Mouse (Mus musculus) lung, adult 18-20 months (tissue): ENCODE measurements around the gene Nfkbib.
A peak's percentile ranks its signal among the peaks of the same experiment; 100 is the strongest.

Experiments
- DNase-seq, 2 experiments: peaks; one replicate each; pipeline ENCODE4 v3.0.0; 2022; ENCODE audit warnings: mixed read lengths in 2 of 2

Gene Nfkbib

GRCm38 (mm10) chr7:28766173-28766879 is 986 bp downstream of the Nfkbib start, which contains the start of gene Sirt2:
Gene Sirt2 (plus strand): TSS chr7:28766735.
- DNase-seq, result peak; percentile 99

- DNase-seq, result no peak
These were observed 2.1 kb downstream of the Nfkbib start for GRCm38 (mm10) chr7:28765211-28765610.

GRCm38 (mm10) chr7:28761907-28762306 is 5.4 kb downstream of the Nfkbib start:
- no peak for DNase-seq

GRCm38 (mm10) chr7:28758623-28759022 is 8.7 kb downstream of the Nfkbib start:
- no peak for DNase-seq

GRCm38 (mm10) chr7:28756079-28756478 is 11.2 kb downstream of the Nfkbib start, which contains the start of gene Ccer2:
Gene Ccer2 (plus strand): TSS chr7:28756174.
- DNase-seq, result no peak

- no peak for DNase-seq
These were observed 17.4 kb downstream of the Nfkbib start for GRCm38 (mm10) chr7:28749935-28750334.

GRCm38 (mm10) chr7:28741709-28742438 is 25.4 kb downstream of the Nfkbib start, which contains the start of the genes Mrps12 and Sars2:
Gene Mrps12 (minus strand): TSS chr7:28741820.
Gene Sars2 (plus strand): TSS chr7:28741992.
- peak; percentile 96 to 97 for DNase-seq

- no peak for DNase-seq
These were observed 26.0 kb downstream of the Nfkbib start for GRCm38 (mm10) chr7:28741368-28741708.

- no peak for DNase-seq
These were observed 26.4 kb downstream of the Nfkbib start for GRCm38 (mm10) chr7:28740949-28741348.

GRCm38 (mm10) chr7:28739829-28740228 is 27.5 kb downstream of the Nfkbib start:
- no peak for DNase-seq

GRCm38 (mm10) chr7:28735701-28736100 is 31.6 kb downstream of the Nfkbib start:
- peak; percentile 53 to 62 for DNase-seq

- DNase-seq, result no peak
These were observed 34.1 kb downstream of the Nfkbib start for GRCm38 (mm10) chr7:28733211-28733610.

GRCm38 (mm10) chr7:28732341-28733142 is 34.8 kb downstream of the Nfkbib start:
- DNase-seq, result peak; percentile 92 to 94

GRCm38 (mm10) chr7:28727649-28728340 is 39.5 kb downstream of the Nfkbib start:
- no peak for DNase-seq

GRCm38 (mm10) chr7:28726600-28726999 is 40.7 kb downstream of the Nfkbib start:
- DNase-seq, result peak; percentile 64 to 78

GRCm38 (mm10) chr7:28724613-28725012 is 42.7 kb downstream of the Nfkbib start:
- no peak for DNase-seq

- DNase-seq, result no peak
These were observed 45.2 kb downstream of the Nfkbib start for GRCm38 (mm10) chr7:28722079-28722478.

GRCm38 (mm10) chr7:28720753-28721537 is 46.4 kb downstream of the Nfkbib start:
- no peak for DNase-seq

- DNase-seq, result no peak
These were observed 47.7 kb downstream of the Nfkbib start for GRCm38 (mm10) chr7:28719650-28720049.

GRCm38 (mm10) chr7:28719159-28719558 is 48.2 kb downstream of the Nfkbib start:
- DNase-seq, result no peak

GRCm38 (mm10) chr7:28717726-28718125 is 49.6 kb downstream of the Nfkbib start:
- DNase-seq, result no peak
